Mouse (Mus musculus) thymus, postnatal 10 days (tissue): ENCODE measurements around the gene Tbx18.

Experiments
- DNase-seq, 2 experiments: peaks; one replicate each; pipeline ENCODE4 v3.0.0; 2021; ENCODE audit warnings: low spot score in 2 of 2

The Tbx18 gene

GRCm38 (mm10) chr9:87710360-87710759, 20.7 kb downstream of the Tbx18 start:
- DNase-seq = no peak

- DNase-seq = peak in 1 of 2 experiments; percentile 22
These were observed 22.9 kb downstream of the Tbx18 start for GRCm38 (mm10) chr9:87708151-87708550.

- DNase-seq = no peak
These were observed 28.8 kb downstream of the Tbx18 start for GRCm38 (mm10) chr9:87702267-87702666.

GRCm38 (mm10) chr9:87686981-87687380, 44.1 kb downstream of the Tbx18 start:
- DNase-seq = no peak

GRCm38 (mm10) chr9:87682247-87682646, 48.8 kb downstream of the Tbx18 start:
- DNase-seq = no peak
